Mouse (Mus musculus): ENCODE results near the gene Gm36210.

DNA sequence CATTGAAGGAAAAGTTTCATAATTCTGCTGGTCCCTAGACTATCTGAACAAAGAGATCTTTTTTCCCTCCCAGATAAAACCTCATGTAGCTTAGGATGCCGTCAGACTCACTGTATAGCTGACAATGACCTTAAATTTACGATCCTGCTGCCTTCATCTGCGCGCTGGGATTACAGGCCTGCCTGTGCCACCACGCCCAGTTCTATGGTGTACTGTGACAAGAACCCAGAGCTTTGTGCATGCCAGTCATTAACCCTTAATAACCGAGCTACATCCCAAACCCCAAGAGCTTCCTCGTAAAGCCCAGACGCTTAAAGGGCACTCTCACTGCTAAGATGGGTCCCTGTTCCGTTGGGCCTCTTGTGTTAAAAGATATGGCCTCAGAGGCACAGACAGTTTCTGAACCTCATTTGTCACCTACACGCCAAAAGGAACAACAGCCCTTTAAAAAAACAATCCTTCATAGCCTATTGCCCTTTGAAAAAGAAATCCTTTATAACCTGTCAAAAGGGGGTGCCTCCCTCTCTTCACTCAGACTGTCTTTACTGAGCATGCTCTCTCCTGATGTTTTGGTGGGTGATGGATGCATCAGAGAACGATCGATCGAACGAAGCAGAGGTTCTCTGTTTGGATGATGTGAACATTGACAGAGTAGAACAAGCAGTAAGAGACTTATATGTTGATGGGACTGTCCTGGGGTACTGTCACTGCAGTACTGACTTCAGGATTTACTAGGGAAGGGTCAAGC is 9.5 kb upstream of the Gm36210 start:
- TF ChIP-seq CTCF (IDR thresholded peaks at IDR 0.05; ENCODE audit: control insufficient read depth, insufficient read depth, low read length) (no peak), POLR2A (IDR thresholded peaks at IDR 0.05; ENCODE audit: borderline replicate concordance, control insufficient read depth, low read depth, low read length) (no peak)

Data from bone marrow, adult 2 months (tissue).